7 mouse cellular contexts compared by ENCODE assay signal in genomic region chr9:114727315-114727714, GRCm38 (mm10). TPM values are rescaled to one million over a fixed set of nuclear protein-coding genes. Genes with fewer than 3 reads are reported as not detected.
DNase-seq lines count a peak whose midpoint lies in the region; ATAC-seq and TF ChIP-seq lines count a peak whose summit lies in the region.

No protein-coding gene starts in this region.

- no peak overlapping the region for H3K4me2 ChIP-seq in kidney, postnatal 0 days (ENCODE audit: low read length)
- no peak overlapping the region for H3K4me2 ChIP-seq in kidney, embryonic 16.5 days (replicated peaks; ENCODE audit: low read depth, low read length)

- peaks cover 19% of the 10 kb centered on the region for H3K36me3 ChIP-seq in kidney, postnatal 0 days (ENCODE audit: insufficient read depth, low read length)
- H3K36me3 ChIP-seq in kidney, embryonic 16.5 days (ENCODE audit: insufficient read depth, low read length) = peaks cover 25% of the 10 kb centered on the region
- peaks cover 10% of the 10 kb centered on the region for H3K36me3 ChIP-seq in ES-E14 (ENCODE audit: control insufficient read depth, insufficient read depth, low read length, poor library complexity, severe bottlenecking)

- peak; percentile 87 for DNase-seq in kidney, postnatal 0 days (ENCODE audit: low spot score)
- DNase-seq in ES-E14 (ENCODE audit: low read depth, low spot score) = peak; percentile 45
- DNase-seq in brain, adult 2 months (ENCODE audit: low read depth, low spot score) = peak; percentile 64
- DNase-seq in heart, postnatal 36 days = peak; percentile 38 to 47
- peak; percentile 46 for DNase-seq in naive thymus-derived CD4-positive, alpha-beta T cell, adult 2 months (ENCODE audit: low read depth)

- no peaks in the 10 kb centered on the region for H3K27me3 ChIP-seq in kidney, postnatal 0 days (ENCODE audit: insufficient read depth, low read length)
- H3K27me3 ChIP-seq in kidney, embryonic 16.5 days (ENCODE audit: insufficient read depth, low read length) = no peaks in the 10 kb centered on the region

- ATAC-seq in kidney, postnatal 0 days (replicated peaks; ENCODE audit: low FRiP score, low read depth) = no peak
- no peak for ATAC-seq in kidney, embryonic 16.5 days (ENCODE audit: low FRiP score, low TSS enrichment)
- ATAC-seq in megakaryocyte-erythroid progenitor cell, adult 5-6 weeks (replicated peaks; ENCODE audit: low FRiP score, low TSS enrichment, poor library complexity, severe bottlenecking) = no peak

- no peak overlapping the region for H3K4me3 ChIP-seq in kidney, postnatal 0 days (replicated peaks; ENCODE audit: low read depth, low read length)
- no peak overlapping the region for H3K4me3 ChIP-seq in kidney, embryonic 16.5 days (ENCODE audit: low read length)
- H3K4me3 ChIP-seq in ES-E14 (ENCODE audit: insufficient read depth in 1 of 2, low read depth in 1 of 2, low read length in 2 of 2, poor library complexity in 1 of 2, severe bottlenecking in 1 of 2) = no peak overlapping the region

- peaks cover 6% of the 10 kb centered on the region; the same call in 1 of the 2 replicates for H3K4me1 ChIP-seq in kidney, postnatal 0 days (replicated peaks; ENCODE audit: insufficient read depth, low read length)
- H3K4me1 ChIP-seq in kidney, embryonic 16.5 days (ENCODE audit: insufficient read depth, low read length) = peaks cover 12% of the 10 kb centered on the region
- H3K4me1 ChIP-seq in ES-E14 (ENCODE audit: control insufficient read depth in 2 of 2, insufficient read depth in 2 of 2, low read length in 2 of 2, poor library complexity in 1 of 2) = peaks cover 4 to 15% of the 10 kb centered on the region in 2 experiments; a peak in 3 of 4 replicates

- WGBS in kidney, postnatal 0 days = 5% methylated on average over 3 of the region's 3 CpGs
- WGBS in kidney, embryonic 16.5 days = 4% methylated on average over 3 of the region's 3 CpGs

- H3K9ac ChIP-seq in kidney, postnatal 0 days (ENCODE audit: low read depth, low read length) = no peak overlapping the region
- H3K9ac ChIP-seq in kidney, embryonic 16.5 days (replicated peaks; ENCODE audit: low read length) = no peak overlapping the region
- no peak overlapping the region for H3K9ac ChIP-seq in ES-E14 (ENCODE audit: insufficient read depth, low read depth, low read length, poor library complexity, severe bottlenecking)

- intact Hi-C loops in heart, postnatal 36 days (cut with DNase I) = loop anchor here (1.0 kb wide), 1 partner anchor 78 kb away; no protein-coding TSS in a partner anchor

- in situ Hi-C loops in ES-E14 (cut with MboI; ENCODE audit: low sequenced_read_pairs in 2 of 2, unreplicated experiment in 2 of 2) = no loop called here

- peak; percentile 92 for TF ChIP-seq CTCF in kidney, postnatal 0 days (IDR thresholded peaks at IDR 0.05; ENCODE audit: low read depth)

- no peaks in the 10 kb centered on the region for H3K9me3 ChIP-seq in kidney, postnatal 0 days (replicated peaks; ENCODE audit: low read length)
- H3K9me3 ChIP-seq in kidney, embryonic 16.5 days (ENCODE audit: low read length) = no peaks in the 10 kb centered on the region
- no peaks in the 10 kb centered on the region for H3K9me3 ChIP-seq in ES-E14 (ENCODE audit: control insufficient read depth, insufficient read depth, low read depth, low read length)

- no peak overlapping the region for H3K27ac ChIP-seq in kidney, postnatal 0 days
- no peak overlapping the region for H3K27ac ChIP-seq in kidney, embryonic 16.5 days (ENCODE audit: low read length)
- no peak overlapping the region for H3K27ac ChIP-seq in ES-E14 (ENCODE audit: insufficient read depth, low read depth, low read length, poor library complexity, severe bottlenecking)

TF ChIP-seq in ES-E14, 5 proteins besides CTCF, POLR2A, EP300 and RAD21:
- no peak for TF ChIP-seq CHD2 (IDR thresholded peaks at IDR 0.05; ENCODE audit: low read depth, low read length)
- no peak for TF ChIP-seq ZC3H11A (IDR thresholded peaks at IDR 0.05; ENCODE audit: borderline replicate concordance, low read depth, low read length)
- TF ChIP-seq HCFC1 (IDR thresholded peaks at IDR 0.05; ENCODE audit: borderline replicate concordance, insufficient read depth, low read length) = no peak
- TF ChIP-seq ZNF384 (IDR thresholded peaks at IDR 0.05; ENCODE audit: low read depth, low read length) = no peak

RNA-seq across cellular contexts. Expression of gene Cmtm6, which starts 3.6 kb away (rescaled TPM):
- 64.5 and 70.3 TPM in 2 replicates for polyA plus RNA-seq in kidney, postnatal 0 days (2015; fragmentation: Nextera tagmentation; extraction: Ambion mirVana)
- polyA plus RNA-seq in kidney, embryonic 16.5 days (2015; fragmentation: Nextera tagmentation; extraction: Ambion mirVana) = 67.0 and 73.5 TPM in 2 replicates
- total RNA-seq in ES-E14 (2012; rRNA removed) = 74.4 and 118 TPM in 2 replicates
- total RNA-seq in heart, postnatal 36 days (2021) = 10 to 100 TPM; 22.3 to 22.4 TPM
- 21.3 and 22.7 TPM in 2 replicates for total RNA-seq in megakaryocyte-erythroid progenitor cell, adult 5-6 weeks (2014; fragmentation: Nextera tagmentation)
- total RNA-seq in megakaryocyte-erythroid progenitor cell, adult 5-6 weeks (2017) = 38.9 and 41.3 TPM in 2 replicates

RNA-seq across cellular contexts. Expression of gene Dync1li1, which starts 38.7 kb away (rescaled TPM):
- polyA plus RNA-seq in kidney, postnatal 0 days (2015; fragmentation: Nextera tagmentation; extraction: Ambion mirVana) = 43.8 and 45.4 TPM in 2 replicates
- 45.7 and 61.2 TPM in 2 replicates for polyA plus RNA-seq in kidney, embryonic 16.5 days (2015; fragmentation: Nextera tagmentation; extraction: Ambion mirVana)
- total RNA-seq in ES-E14 (2012; rRNA removed) = 50.8 and 63.8 TPM in 2 replicates
- total RNA-seq in heart, postnatal 36 days (2021) = 10 to 100 TPM; 69.9 to 88.1 TPM
- 28.2 and 29.8 TPM in 2 replicates for total RNA-seq in megakaryocyte-erythroid progenitor cell, adult 5-6 weeks (2014; fragmentation: Nextera tagmentation)
- 40.9 and 52.6 TPM in 2 replicates for total RNA-seq in megakaryocyte-erythroid progenitor cell, adult 5-6 weeks (2017)

RNA-seq across cellular contexts. Expression of gene Cmtm7, which starts 54.3 kb away (rescaled TPM):
- polyA plus RNA-seq in kidney, postnatal 0 days (2015; fragmentation: Nextera tagmentation; extraction: Ambion mirVana) = 95.4 and 102 TPM in 2 replicates
- polyA plus RNA-seq in kidney, embryonic 16.5 days (2015; fragmentation: Nextera tagmentation; extraction: Ambion mirVana) = 111 and 117 TPM in 2 replicates
- 75.1 and 96.9 TPM in 2 replicates for total RNA-seq in ES-E14 (2012; rRNA removed)
- 10 to 100 TPM; 12.0 to 15.0 TPM for total RNA-seq in heart, postnatal 36 days (2021)
- total RNA-seq in megakaryocyte-erythroid progenitor cell, adult 5-6 weeks (2014; fragmentation: Nextera tagmentation) = 189 and 199 TPM in 2 replicates
- total RNA-seq in megakaryocyte-erythroid progenitor cell, adult 5-6 weeks (2017) = 144 and 195 TPM in 2 replicates
